Mouse (Mus musculus): ENCODE results near the gene Gm45618.

Gm45618 gene

DNA sequence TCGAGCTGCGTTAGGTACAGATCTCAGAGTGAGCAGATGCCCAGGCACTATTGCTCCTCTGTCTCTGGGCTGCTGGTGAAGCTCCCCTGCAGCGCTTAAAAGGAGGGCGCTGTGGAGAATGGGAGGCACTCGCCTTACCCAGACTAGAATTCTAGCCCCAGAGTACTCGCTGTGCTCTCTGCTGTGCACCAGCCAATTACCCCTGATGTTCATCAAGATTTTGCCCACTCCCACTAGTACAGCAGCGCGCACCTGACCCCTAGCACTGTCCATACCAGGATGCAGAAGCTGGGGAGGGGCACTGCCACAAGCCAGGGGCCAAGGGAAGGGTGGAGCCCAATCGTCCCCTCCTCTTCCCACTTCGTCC is 49.3 kb downstream of the Gm45618 start:
- no peak for DNase-seq (ENCODE audit: extremely low spot score, low read depth, low spot score)

DNA sequence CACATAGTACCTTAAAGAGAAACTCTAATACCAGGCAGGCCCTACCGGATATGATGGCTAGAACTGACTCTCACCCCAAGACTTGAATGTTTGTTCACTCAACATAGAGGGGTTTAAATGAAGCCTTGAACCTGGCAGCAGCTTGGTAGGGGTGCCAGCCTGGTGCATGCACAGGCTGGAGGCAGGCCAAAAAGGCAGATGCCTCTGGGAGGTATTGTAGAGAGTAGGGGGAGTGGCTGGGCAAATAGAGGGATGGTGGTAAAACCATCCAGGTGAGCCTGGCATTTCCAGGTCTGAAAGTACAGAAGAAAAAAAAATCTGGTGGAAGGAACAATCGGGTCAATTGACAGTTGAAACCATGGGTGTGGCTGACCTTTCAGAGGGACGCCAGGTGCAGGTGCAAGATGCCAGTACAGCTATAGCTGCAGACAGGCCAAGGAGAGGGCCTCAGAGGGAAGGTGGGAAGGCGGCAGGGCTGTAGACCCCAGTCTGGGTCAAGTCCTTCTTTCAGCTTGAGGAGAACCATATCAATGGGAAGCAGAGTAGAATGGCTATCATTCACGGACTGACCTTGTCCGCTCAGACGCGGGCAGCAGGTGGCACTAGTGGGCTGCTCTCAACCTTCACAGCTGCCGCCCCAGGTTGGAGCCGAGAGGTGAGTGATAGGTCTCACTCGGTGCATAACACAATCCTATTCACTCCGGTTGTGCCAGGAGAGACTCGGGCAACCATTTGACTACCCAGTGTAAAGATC is 49.9 kb downstream of the Gm45618 start:
- DNase-seq (ENCODE audit: extremely low spot score, low read depth, low spot score) = no peak
